Mouse (Mus musculus) layer of hippocampus, adult 6 months (tissue): ENCODE results near the gene Kcna3. TPM values are rescaled to one million over a fixed set of nuclear protein-coding genes. Genes with fewer than 3 reads are reported as not detected.

Experiments used
- long read RNA-seq, 2 experiments: library from polyadenylated mRNA; unstranded; transcript quantifications; one replicate each; pipeline ENCODE4 v2.0.0; 2019 to 2020
- polyA plus RNA-seq: library from polyadenylated mRNA; unstranded; fragments of <200 nt; fragmentation: Nextera tagmentation; gene quantifications from 2 replicates; pipeline ENCODE4 v1.2.3, GENCODE M21; 2021

Gene Kcna3
- polyA plus RNA-seq = 3.4 and 4.4 TPM in 2 replicates
- long read RNA-seq, experiment 1, partial matches to known transcripts = 0 of 1 reads
- long read RNA-seq, experiment 1, other reads (novel, unspliced or antisense) = 0 of 1 reads
- long read RNA-seq, experiment 2, transcript Kcna3-201 (1 exons, 1,902 nt) = major isoform, 37 of 37 reads
- long read RNA-seq, experiment 2, partial matches to known transcripts = 0 of 37 reads
- long read RNA-seq, experiment 2, other reads (novel, unspliced or antisense) = 0 of 37 reads

DNA sequence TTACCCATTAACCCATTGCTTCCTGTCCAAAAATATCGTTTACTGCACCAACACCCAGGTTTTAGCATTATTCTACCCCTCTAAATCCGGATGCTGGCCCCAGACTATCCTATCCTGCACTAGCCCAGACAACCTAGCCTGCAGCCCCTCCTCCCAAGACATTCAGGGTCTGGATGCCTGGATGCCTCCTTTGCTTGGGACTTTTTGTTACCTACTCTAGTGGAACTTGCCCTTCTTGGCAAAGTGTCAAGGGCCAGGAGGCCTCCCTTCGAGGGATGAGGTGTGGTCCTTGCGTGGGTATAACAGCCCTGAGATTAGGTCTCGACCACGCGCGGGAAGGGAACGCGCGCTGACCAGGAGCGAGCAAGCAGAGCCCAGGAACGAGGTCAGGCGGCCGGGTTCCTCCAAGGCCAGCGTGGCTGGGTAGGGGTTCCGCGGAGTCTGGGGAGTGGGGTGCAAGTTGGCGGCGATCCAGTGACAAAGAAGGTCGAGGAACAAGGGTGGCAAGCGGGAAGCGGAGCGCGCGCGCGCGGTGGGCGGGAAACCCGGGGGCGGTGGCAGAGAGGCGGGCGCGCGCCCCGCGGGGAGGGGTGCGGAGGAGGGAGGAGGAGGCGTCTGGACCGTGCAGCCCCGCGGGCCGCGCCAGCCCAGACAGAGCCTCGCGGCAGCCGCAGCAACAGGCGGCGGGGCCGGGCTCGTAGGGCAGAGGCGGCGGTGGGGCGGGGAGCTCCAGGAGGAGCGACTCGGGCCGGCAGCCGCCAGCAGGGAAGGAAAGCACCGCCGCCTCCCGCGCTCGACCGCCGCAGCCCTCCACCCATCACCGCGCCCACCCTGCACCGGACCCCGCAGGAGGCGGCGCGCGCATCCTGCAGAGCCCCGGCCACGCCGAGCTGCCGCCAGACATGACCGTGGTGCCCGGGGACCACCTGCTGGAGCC, at the start of gene Kcna3:
TSS of gene Kcna3 (plus strand) at position 649 of the 937 bp plus-strand sequence.

Other genes with a start within 250 kb of the Kcna3 start
- gene Cd53, start 246.0 kb upstream of the Kcna3 start, polyA plus RNA-seq = 11.4 and 12.6 TPM in 2 replicates
- not detected in 2 replicates for gene Olfr266, start 209.9 kb upstream of the Kcna3 start, polyA plus RNA-seq
- 12.2 and 14.5 TPM in 2 replicates for gene Kcna2, start 65.0 kb downstream of the Kcna3 start, polyA plus RNA-seq
- gene Kcna10, start 146.9 kb downstream of the Kcna3 start, polyA plus RNA-seq = not detected in 2 replicates
- gene Cym, start 185.6 kb downstream of the Kcna3 start, polyA plus RNA-seq = not detected in 2 replicates
- gene A630076J17Rik, start 194.4 kb downstream of the Kcna3 start, polyA plus RNA-seq = not detected in 2 replicates
- not detected in 2 replicates for gene Prok1, start 203.5 kb downstream of the Kcna3 start, polyA plus RNA-seq
- 275 and 311 TPM in 2 replicates for gene Lamtor5, start 242.7 kb downstream of the Kcna3 start, polyA plus RNA-seq